Mouse (Mus musculus): Measurements from ENCODE around the gene F13a1.

- TF ChIP-seq CTCF (IDR thresholded peaks at IDR 0.05; ENCODE audit: borderline replicate concordance, control insufficient read depth, extremely low read depth, insufficient read depth, low read length, poor library complexity) (no peak), POLR2A (IDR thresholded peaks at IDR 0.05; ENCODE audit: control insufficient read depth, extremely low read depth, insufficient read depth, low read length, poor library complexity) (no peak)
Observed at GRCm38 (mm10) chr13:37034745-37035144, 15.3 kb downstream of the F13a1 start.

Data from thymus, adult 2 months (tissue).